Mouse (Mus musculus): ENCODE measurements around the gene Mbip. TPM values are rescaled to one million over a fixed set of nuclear protein-coding genes. Genes with fewer than 3 reads are reported as not detected.

Gene Mbip
- total RNA-seq (2021) = 10 to 100 TPM; 19.7 to 20.2 TPM
- long read RNA-seq, partial matches to known transcripts = 1 of 13 reads
- long read RNA-seq, other reads (novel, unspliced or antisense) = 7 of 13 reads

DNA sequence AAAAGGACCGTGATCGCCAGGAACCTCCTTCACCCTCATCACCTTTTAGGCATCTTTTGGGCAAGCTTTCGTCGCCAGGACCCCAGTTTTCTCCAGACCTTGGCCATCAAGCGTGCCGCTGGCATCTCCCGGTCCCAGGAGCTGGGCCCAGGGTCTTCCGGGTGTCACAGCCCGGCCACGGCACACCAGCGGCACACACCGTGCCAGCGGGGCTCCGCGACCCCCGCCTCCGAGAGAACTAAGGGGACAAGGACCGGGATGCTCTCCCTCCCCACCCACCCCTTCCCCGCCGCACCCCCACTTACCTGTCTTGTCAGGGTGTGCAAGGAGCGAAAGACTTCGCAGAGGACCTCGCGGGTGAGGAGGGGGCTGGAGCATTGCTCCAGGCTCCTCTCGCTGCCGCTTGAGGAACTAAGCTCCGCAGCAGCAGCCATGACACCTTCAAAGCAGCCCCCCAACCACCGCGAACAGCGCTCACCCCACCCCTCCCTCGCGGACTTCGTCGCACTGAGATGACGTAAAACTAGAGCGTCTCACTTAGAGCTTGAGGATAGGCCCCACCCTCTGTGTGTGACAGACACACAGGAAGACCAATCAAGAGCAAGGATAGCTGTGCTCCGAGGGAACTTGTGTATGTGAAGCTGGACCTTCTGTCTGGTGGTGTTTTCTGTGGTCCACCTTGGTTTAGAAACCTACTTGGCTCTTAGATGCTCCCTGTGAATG lies at the start of gene Mbip:
Mbip (minus strand) TSS at position 528 of the 723 bp plus-strand sequence.
- peak; percentile 94 to 99 for DNase-seq (ENCODE audit: low spot score in 2 of 2)

GRCm38 (mm10) chr12:56387647-56388205 lies 42.0 kb upstream of the Mbip start:
- DNase-seq (ENCODE audit: low spot score in 2 of 2) = no peak

DNA sequence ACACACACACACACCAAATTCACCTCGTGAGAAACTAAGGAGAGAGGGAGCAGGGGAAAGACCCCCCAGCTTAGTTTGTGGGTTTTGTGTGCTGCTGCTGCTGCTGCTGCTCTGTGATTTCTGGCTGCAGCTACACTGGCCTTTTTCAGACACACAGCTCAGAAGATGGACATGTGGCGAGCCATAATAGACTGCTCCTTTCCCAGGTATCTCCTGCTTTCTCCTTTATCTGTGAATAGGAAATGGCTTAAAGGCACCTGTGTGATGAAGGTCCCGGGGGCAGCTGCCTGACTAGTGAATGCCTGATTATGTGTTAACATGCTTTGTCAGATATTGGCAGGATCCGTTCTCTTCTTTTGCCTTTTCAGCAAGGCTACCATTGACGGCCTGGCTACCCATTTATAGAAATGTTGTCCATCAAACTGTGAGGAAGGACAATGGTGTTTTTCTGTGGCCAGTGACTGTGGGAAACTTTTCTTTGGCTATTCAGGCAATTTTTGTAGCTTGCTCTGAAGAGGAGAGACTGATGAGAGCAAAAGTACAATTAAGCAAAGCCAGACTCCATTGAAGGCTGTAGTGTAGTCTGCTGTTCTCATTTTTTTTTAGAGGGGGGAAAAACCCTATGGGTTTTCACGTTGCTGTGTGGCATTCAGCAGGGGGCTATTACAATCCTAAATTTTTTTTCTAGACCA lies 41.4 kb upstream of the Mbip start:
- no peak for DNase-seq (ENCODE audit: low spot score in 2 of 2)

DNA sequence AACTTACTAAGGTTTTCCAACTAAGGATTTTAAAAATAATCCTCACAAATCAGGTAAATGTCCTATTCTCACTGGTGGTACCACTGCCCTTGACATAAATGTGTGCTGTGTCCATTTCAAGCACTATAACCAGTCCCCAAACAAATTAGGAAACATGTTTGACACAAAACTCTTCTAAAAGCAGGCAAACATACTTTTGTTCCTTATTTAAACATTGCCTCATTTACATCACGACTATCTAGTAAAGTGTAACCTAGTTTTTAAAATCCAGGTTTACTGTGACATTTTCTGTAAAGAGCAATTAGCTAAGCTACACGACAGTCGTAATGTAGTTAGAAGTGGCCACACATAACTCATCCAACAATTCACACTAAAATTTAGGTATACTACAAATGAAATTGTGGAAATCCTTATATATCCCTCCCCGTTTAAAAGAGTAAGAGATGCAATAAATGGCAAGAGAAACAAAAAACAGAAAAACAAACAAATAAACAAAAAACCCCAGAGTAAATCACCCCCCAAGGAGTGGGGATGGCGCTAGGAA lies 851 bp downstream of the Mbip start:
- DNase-seq (ENCODE audit: low spot score in 2 of 2) = no peak

DNA sequence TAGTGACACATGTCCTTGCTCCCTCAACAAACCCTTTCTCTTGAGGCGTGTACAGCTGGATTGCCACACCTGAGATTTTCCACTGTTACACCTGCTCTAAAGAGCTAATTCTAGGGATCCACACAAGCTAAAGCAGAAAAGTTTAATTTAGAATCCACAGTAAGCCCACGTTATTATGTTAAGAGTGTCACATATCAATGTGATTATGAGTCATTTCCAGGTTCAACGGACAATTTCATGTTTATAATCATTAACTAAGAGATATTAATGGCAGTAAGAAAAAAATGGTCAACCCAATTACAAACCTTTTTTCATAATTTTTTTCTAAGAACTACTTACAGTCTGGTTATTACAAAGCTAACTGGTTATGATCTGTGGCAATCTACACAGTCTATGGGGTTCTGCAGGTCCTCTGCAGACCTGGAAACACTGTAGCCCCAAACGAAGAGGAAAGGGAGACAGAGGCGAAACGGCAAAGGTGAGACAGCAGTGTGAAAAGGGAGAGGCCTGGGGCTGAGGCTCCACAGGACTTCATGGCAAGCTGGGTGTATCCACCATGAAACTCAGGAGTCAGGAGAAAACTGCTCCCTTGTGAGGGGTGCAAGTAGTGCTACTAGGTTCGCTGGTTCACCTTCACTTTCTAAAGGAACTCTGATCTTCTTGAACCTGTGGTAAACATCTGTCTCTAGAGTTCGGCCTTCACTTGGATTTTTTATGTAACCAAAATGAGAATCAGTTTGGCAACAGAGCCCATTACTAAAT lies 6.2 kb downstream of the Mbip start:
- no peak for DNase-seq (ENCODE audit: low spot score in 2 of 2)

- no peak for DNase-seq (ENCODE audit: low spot score in 2 of 2)
Measured at GRCm38 (mm10) chr12:56333461-56333860, 12.2 kb downstream of the Mbip start.

DNA sequence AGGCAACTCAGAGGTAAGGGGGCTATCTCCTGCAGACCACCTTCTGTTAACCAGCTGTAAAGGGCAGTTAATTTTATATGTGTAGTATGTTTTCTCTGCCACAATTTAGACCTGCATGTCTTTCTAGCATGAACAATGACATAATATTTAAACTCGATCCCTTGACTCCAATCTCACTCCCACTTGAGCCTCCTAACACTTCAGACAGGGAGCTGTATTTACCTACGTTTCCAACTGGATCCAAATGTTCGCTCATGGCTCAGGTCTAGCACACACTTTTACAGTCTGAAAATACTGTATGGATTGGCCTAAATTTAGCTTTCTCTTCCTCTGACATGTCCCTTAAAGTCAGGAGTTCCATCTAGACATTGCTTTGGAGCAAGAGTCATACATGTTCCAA lies 13.2 kb downstream of the Mbip start:
- DNase-seq (ENCODE audit: low spot score in 2 of 2) = no peak

- DNase-seq (ENCODE audit: low spot score in 2 of 2) = no peak
Measured at GRCm38 (mm10) chr12:56327448-56327998, 18.2 kb downstream of the Mbip start.

DNA sequence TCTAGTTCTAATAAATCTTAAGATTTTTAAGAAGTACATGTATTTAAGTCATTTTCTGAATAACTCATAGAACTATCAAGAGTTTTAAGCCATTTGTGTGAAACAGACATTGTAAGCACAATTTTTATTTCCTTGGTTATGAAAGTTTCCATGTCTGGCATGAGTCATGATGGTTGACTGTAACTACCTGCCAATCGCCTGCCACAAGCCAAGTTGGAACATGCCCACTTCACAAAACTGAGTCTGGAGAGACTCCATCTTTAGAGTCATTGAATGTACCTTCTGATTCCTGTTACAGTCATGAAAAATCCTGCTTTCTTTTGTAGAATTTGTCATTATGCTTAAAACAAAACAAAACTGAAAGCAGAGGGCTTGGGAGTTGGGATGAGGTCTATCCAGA lies 19.8 kb downstream of the Mbip start:
- DNase-seq (ENCODE audit: low spot score in 2 of 2) = no peak

- DNase-seq (ENCODE audit: low spot score in 2 of 2) = no peak
Measured at GRCm38 (mm10) chr12:56318941-56319340, 26.8 kb downstream of the Mbip start.

- no peak for DNase-seq (ENCODE audit: low spot score in 2 of 2)
Measured at GRCm38 (mm10) chr12:56318059-56318458, 27.6 kb downstream of the Mbip start.

DNA sequence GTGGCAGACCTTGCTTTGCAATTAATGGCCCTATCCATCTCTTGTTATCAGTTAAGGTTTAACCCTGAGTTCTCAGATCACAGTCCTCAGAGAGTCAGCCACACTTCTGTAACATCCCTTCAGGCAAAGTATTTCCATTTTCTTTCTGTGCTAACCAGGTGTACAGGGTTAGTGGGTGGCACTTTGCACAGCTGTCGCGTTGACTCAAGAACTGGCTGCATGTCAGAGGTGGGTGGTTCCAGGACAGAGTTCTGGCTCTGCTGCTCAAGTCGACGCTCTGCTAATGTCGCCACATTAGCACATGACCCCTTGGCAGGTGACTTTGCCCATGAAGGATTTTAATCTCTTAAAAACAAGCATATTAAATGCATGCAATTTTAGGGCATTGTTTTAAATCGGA lies 39.9 kb downstream of the Mbip start:
- no peak for DNase-seq (ENCODE audit: low spot score in 2 of 2)

DNA sequence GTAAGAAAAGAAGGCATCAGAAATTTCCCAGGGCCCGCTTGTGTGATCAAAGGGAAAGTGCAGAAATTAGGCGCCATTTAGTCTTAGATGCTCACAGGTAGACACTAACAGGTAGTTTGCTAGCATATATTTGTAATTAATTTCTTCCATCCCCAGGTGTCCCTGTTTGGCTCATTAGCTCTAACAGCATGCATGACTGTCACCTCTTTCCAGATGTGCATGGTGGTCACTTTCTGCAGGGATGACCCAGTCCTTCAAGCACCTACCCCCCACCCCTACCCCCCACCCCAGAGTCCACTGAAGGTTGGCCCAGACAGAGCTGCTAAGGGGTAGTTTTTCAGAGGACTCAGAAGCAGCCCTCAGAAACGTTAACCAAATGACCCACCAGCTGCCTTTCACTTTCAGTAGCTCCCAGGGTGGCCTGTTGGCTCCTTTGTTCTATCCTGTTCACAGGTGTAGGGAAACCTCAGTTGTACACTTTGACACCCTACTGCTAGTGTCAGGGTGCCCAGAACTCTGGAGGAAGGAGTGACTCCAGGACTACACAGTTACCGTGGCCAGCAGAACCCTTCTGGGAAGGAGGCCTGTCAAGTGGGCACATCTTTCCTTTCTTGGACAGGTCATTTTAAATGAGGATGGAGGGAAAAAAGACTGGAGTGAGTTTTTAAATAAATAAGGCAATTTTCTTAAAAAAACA lies 43.2 kb downstream of the Mbip start:
- no peak for DNase-seq (ENCODE audit: low spot score in 2 of 2)

- DNase-seq (ENCODE audit: low spot score in 2 of 2) = no peak
Measured at GRCm38 (mm10) chr12:56301487-56302293, 44.0 kb downstream of the Mbip start.

DNA sequence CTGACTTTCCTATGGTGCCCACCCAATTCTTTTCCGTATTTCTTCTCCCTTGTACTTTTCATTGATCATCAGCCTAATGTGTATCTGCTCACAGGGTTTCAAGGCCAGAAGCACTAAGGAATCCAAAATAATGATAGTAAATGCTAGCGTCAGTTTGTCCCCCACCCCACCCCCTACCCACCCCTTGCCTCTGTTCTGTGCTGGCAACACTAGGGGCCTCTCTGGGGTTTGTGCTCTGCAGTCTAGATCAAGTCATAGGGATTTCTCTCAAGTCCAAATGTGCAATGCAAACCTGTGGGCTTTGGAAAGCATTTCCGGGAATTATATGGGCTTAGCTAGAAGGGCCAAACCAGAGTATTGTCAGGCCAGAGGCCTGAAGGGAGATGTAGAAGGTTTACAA lies 46.1 kb downstream of the Mbip start:
- DNase-seq (ENCODE audit: low spot score in 2 of 2) = no peak

- DNase-seq (ENCODE audit: low spot score in 2 of 2) = no peak
Measured at GRCm38 (mm10) chr12:56298919-56299318, 46.8 kb downstream of the Mbip start.

DNA sequence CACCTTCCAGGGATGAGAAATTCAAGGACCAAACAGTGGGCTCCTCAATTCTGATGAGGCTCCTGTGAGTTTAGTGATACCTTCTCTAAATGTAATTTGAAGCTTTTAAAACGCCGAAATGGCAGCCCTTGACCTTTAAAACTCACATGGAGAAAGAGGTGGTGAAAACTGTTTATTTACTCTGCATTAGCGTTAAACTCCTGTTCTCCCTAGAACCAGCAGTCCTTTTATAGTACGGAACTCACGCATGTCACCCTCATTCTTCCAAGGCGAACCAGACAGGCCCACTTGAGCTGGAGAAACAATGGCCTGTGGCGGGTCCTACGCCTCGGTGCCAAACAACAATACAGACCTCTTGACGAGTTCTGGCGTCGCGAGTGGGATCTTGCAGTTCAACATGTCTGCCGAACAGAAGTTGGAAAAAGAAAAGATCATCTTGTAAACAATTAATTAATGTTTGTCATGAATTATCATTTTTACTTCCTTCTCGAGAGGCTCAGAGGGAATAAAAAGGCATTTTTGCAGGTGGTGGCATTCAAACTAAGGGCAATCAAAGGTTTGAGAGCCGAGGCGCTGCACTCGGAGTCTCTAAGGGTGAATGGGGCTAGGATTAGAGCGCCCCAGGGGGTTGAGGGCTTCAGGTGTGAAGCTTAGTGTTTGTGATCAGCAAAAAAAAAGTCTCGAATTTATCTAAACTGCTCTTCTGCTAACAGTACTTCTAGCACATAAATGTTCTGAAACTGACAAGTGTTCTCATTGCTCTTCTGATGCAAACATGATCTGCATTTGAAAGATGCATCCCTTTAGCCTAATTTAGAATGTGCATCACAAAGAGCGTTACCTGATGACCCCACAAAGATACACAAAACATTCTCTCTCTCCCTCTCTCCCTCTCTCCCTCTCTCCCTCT lies 47.5 kb downstream of the Mbip start:
- DNase-seq (ENCODE audit: low spot score in 2 of 2) = no peak

GRCm38 (mm10) chr12:56297099-56297498 lies 48.6 kb downstream of the Mbip start:
- DNase-seq (ENCODE audit: low spot score in 2 of 2) = no peak

DNA sequence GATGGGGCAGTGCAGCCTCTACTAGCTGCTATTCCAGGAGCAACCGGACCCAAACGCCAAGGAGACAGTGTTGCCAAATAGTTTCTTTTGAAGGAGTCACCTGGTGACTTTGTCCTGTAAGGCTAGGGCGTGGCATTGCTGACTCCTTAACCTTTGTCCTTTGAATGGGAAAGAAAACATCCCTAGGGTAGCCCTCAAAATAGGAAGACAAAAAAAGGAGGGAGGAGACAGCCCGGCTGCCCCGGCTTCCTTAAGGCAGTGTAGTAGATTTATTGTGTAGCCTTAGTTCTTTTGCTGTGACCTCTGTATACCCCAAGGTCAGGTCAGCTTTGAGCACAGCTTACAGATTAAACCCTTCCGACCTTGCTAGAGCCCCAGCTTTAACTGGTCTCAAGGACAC lies 49.2 kb downstream of the Mbip start:
- no peak for DNase-seq (ENCODE audit: low spot score in 2 of 2)
